Mouse (Mus musculus) right cerebral cortex, postnatal 36 days (tissue): ENCODE measurements at regions not wholly inside any gene's neighbourhood (a gene's known extent, or its start where the extent isn't known, plus 50 kb on each side); places are given as distances from the start of the nearest gene placed in this dataset.
A peak's percentile ranks its signal among the peaks of the same experiment; 100 is the strongest.

Source experiments
- DNase-seq, 2 experiments: peaks; one replicate each; pipeline ENCODE4 v3.0.0; 2022; ENCODE audit warnings: low spot score in 2 of 2, mixed read lengths in 1 of 2

GRCm38 (mm10) chr14:76681581-76682377, 125.1 kb upstream of the Serp2 start:
- no peak for DNase-seq

GRCm38 (mm10) chr14:76678512-76679134, 121.9 kb upstream of the Serp2 start:
- DNase-seq, result no peak

- DNase-seq, result no peak
These were observed 118.3 kb upstream of the Serp2 start for GRCm38 (mm10) chr14:76674949-76675348.

- no peak for DNase-seq
These were observed 117.1 kb upstream of the Serp2 start for GRCm38 (mm10) chr14:76673671-76674331.

GRCm38 (mm10) chr14:76672899-76673298, 116.2 kb upstream of the Serp2 start:
- no peak for DNase-seq

GRCm38 (mm10) chr14:76672442-76672841, 115.8 kb upstream of the Serp2 start:
- DNase-seq, result no peak

- no peak for DNase-seq
These were observed 114.3 kb upstream of the Serp2 start for GRCm38 (mm10) chr14:76671023-76671422.

- DNase-seq, result no peak
These were observed 109.2 kb upstream of the Serp2 start for GRCm38 (mm10) chr14:76665754-76666371.

- no peak for DNase-seq
These were observed 108.2 kb upstream of the Serp2 start for GRCm38 (mm10) chr14:76664586-76665508.

- DNase-seq, result no peak
These were observed 107.1 kb upstream of the Serp2 start for GRCm38 (mm10) chr14:76663816-76664215.

GRCm38 (mm10) chr14:76662871-76663270, 106.2 kb upstream of the Serp2 start:
- no peak for DNase-seq

GRCm38 (mm10) chr14:76660906-76661305, 104.2 kb upstream of the Serp2 start:
- DNase-seq, result no peak

GRCm38 (mm10) chr14:76658952-76659502, 102.3 kb upstream of the Serp2 start:
- DNase-seq, result peak in 1 of 2 experiments; percentile 10

GRCm38 (mm10) chr14:76657784-76658610, 101.3 kb upstream of the Serp2 start:
- peak in 1 of 2 experiments; percentile 38 for DNase-seq

GRCm38 (mm10) chr14:76657375-76657774, 100.7 kb upstream of the Serp2 start:
- DNase-seq, result no peak

GRCm38 (mm10) chr14:76652356-76653126, 95.9 kb upstream of the Serp2 start:
- no peak for DNase-seq

GRCm38 (mm10) chr14:76651096-76651495, 94.4 kb upstream of the Serp2 start:
- DNase-seq, result peak; percentile 47 to 74

- DNase-seq, result no peak
These were observed 93.2 kb upstream of the Serp2 start for GRCm38 (mm10) chr14:76649927-76650326.

- no peak for DNase-seq
These were observed 88.0 kb upstream of the Serp2 start for GRCm38 (mm10) chr14:76644716-76645115.
